In the genomic region with DNA sequence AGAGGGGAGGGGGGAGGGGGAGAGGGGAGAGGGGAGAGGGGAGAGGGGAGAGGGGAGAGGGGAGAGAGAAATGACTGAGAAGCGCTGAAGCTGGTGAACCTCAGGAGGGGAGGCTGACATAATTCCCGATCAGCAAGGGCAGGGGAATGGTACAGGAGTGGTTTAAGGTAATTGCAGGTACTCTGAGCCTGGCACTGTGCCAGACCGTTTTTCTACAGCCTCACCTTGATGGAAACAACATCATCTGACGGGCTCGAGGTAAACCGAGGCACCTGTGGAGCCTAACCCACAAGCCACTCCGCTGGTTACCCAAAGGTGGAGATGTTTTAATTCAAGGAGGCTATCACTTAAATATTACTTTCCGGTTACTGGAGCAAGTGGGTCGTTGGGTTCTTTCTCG, we compare ENCODE assay signal across 8 mouse cellular contexts. TPM values are rescaled to one million over a fixed set of nuclear protein-coding genes. Genes with fewer than 3 reads are reported as not detected.
DNase-seq lines count a peak whose midpoint lies in the region; ATAC-seq and TF ChIP-seq lines count a peak whose summit lies in the region.

No protein-coding gene starts in this region.

- peak overlapping the region; percentile 99; the same call in 1 of the 2 replicates for H3K4me2 ChIP-seq in forebrain, embryonic 11.5 days (ENCODE audit: low read depth, low read length, severe bottlenecking)
- H3K4me2 ChIP-seq in kidney, embryonic 16.5 days (replicated peaks; ENCODE audit: low read depth, low read length): peak overlapping the region; percentile 93
- H3K4me2 ChIP-seq in neural tube, embryonic 12.5 days (replicated peaks): peak overlapping the region; percentile 99

- peaks cover 13% of the 10 kb centered on the region for H3K27me3 ChIP-seq in forebrain, embryonic 11.5 days (ENCODE audit: control insufficient read depth, insufficient read depth, low read length)
- peaks cover 10% of the 10 kb centered on the region for H3K27me3 ChIP-seq in kidney, embryonic 16.5 days (ENCODE audit: insufficient read depth, low read length)
- no peaks in the 10 kb centered on the region; the same call in 1 of the 2 replicates for H3K27me3 ChIP-seq in neural tube, embryonic 12.5 days (replicated peaks)

- no peaks in the 10 kb centered on the region for H3K9me3 ChIP-seq in forebrain, embryonic 11.5 days (ENCODE audit: control insufficient read depth, low read length)
- H3K9me3 ChIP-seq in kidney, embryonic 16.5 days (ENCODE audit: low read length): no peaks in the 10 kb centered on the region
- no peaks in the 10 kb centered on the region for H3K9me3 ChIP-seq in neural tube, embryonic 12.5 days

- 40% methylated on average over 10 of the region's 10 CpGs for WGBS in forebrain, embryonic 11.5 days
- WGBS in kidney, embryonic 16.5 days: 32% methylated on average over 10 of the region's 10 CpGs
- 35% methylated on average over 10 of the region's 10 CpGs for WGBS in neural tube, embryonic 12.5 days

- no peak for ATAC-seq in forebrain, embryonic 11.5 days (replicated peaks; ENCODE audit: low FRiP score)
- ATAC-seq in kidney, embryonic 16.5 days (ENCODE audit: low FRiP score, low TSS enrichment): no peak
- no peak for ATAC-seq in neural tube, embryonic 12.5 days (ENCODE audit: low FRiP score, low read depth)

- intact Hi-C loops in gastrocnemius, postnatal 14 days (cut with DNase I; ENCODE audit: low total_unique reads): loop anchor here (5.0 kb wide), 1 partner anchor 109 kb away; no protein-coding TSS in a partner anchor
- intact Hi-C loops in left cerebral cortex, postnatal 25 days (cut with DNase I): loop anchor here (5.0 kb wide), 2 partner anchors 106 to 241 kb away; no protein-coding TSS in a partner anchor

- H3K4me1 ChIP-seq in forebrain, embryonic 11.5 days (replicated peaks; ENCODE audit: control insufficient read depth, insufficient read depth, low read length): peaks cover 19% of the 10 kb centered on the region
- H3K4me1 ChIP-seq in kidney, embryonic 16.5 days (ENCODE audit: insufficient read depth, low read length): peaks cover 41% of the 10 kb centered on the region
- H3K4me1 ChIP-seq in neural tube, embryonic 12.5 days: peaks cover 26% of the 10 kb centered on the region

- no peak overlapping the region for H3K9ac ChIP-seq in forebrain, embryonic 11.5 days (ENCODE audit: low read length)
- H3K9ac ChIP-seq in kidney, embryonic 16.5 days (replicated peaks; ENCODE audit: low read length): peak overlapping the region; percentile 82; the same call in 1 of the 2 replicates
- H3K9ac ChIP-seq in neural tube, embryonic 12.5 days: no peak overlapping the region

- TF ChIP-seq CTCF in layer of hippocampus, adult 2 months (conservative IDR thresholded peaks at IDR 0.05): no peak

- no peaks in the 10 kb centered on the region for H3K36me3 ChIP-seq in forebrain, embryonic 11.5 days (ENCODE audit: control insufficient read depth, insufficient read depth, low read length)
- H3K36me3 ChIP-seq in kidney, embryonic 16.5 days (ENCODE audit: insufficient read depth, low read length): no peaks in the 10 kb centered on the region
- no peaks in the 10 kb centered on the region for H3K36me3 ChIP-seq in neural tube, embryonic 12.5 days

- H3K4me3 ChIP-seq in layer of hippocampus, adult 2 months: peak overlapping the region; percentile 49
- H3K4me3 ChIP-seq in forebrain, embryonic 11.5 days (ENCODE audit: low read depth, low read length): peak overlapping the region; percentile 52; the same call in 1 of the 2 replicates
- H3K4me3 ChIP-seq in kidney, embryonic 16.5 days (ENCODE audit: low read length): peak overlapping the region; percentile 67
- H3K4me3 ChIP-seq in neural tube, embryonic 12.5 days: peak overlapping the region; percentile 62

- 0 out of 2 replicates have a peak overlapping the region, but pooled peaks have one; percentile 10 for H3K27ac ChIP-seq in layer of hippocampus, adult 2 months
- H3K27ac ChIP-seq in forebrain, embryonic 11.5 days (ENCODE audit: low read depth, low read length): no peak overlapping the region
- H3K27ac ChIP-seq in kidney, embryonic 16.5 days (ENCODE audit: low read length): no peak overlapping the region
- H3K27ac ChIP-seq in neural tube, embryonic 12.5 days: no peak overlapping the region

- DNase-seq in layer of hippocampus, adult 2 months (ENCODE audit: low spot score in 2 of 2): no peak
- no peak for DNase-seq in layer of hippocampus, postnatal 10 days (ENCODE audit: low spot score in 2 of 2)
- DNase-seq in forebrain, embryonic 11.5 days (ENCODE audit: low spot score): peak; percentile 48
- DNase-seq in cerebellum, adult 9-11 months: no peak
- DNase-seq in gastrocnemius, postnatal 14 days: no peak
- DNase-seq in left cerebral cortex, postnatal 25 days (ENCODE audit: low spot score in 2 of 2): no peak

RNA-seq across cellular contexts. Expression of a gene that starts 1.6 kb away (rescaled TPM):
- total RNA-seq in layer of hippocampus, adult 2 months (2021): 1 to 10 TPM; 7.1 to 8.4 TPM
- 10 to 100 TPM; 18.8 to 21.4 TPM for total RNA-seq in layer of hippocampus, postnatal 10 days (2021)
- 6.0 and 6.4 TPM in 2 replicates for polyA plus RNA-seq in forebrain, embryonic 11.5 days (2014; fragmentation: Nextera tagmentation; extraction: Ambion mirVana)
- polyA plus RNA-seq in kidney, embryonic 16.5 days (2015; fragmentation: Nextera tagmentation; extraction: Ambion mirVana): 8.6 and 8.7 TPM in 2 replicates
- 25.4 and 26.5 TPM in 2 replicates for polyA plus RNA-seq in neural tube, embryonic 12.5 days (2016; fragmentation: Nextera tagmentation; extraction: Ambion mirVana)
- total RNA-seq in gastrocnemius, postnatal 14 days (2021): 10 to 100 TPM; 29.1 to 33.5 TPM
- total RNA-seq in left cerebral cortex, postnatal 25 days (2021): 10 to 100 TPM; 43.9 to 47.8 TPM
